Mouse (Mus musculus): ENCODE results near the gene Supv3l1. TPM values are rescaled to one million over a fixed set of nuclear protein-coding genes. Genes with fewer than 3 reads are reported as not detected.
"Not testable (repeated sequence)": the region's sequence is repeated elsewhere in the genome, so short reads cannot be mapped to it uniquely, and the experiment has no call there.

The Supv3l1 gene
- polyA plus RNA-seq, 1 experiment from 2014 or later = 20.9 TPM

DNA sequence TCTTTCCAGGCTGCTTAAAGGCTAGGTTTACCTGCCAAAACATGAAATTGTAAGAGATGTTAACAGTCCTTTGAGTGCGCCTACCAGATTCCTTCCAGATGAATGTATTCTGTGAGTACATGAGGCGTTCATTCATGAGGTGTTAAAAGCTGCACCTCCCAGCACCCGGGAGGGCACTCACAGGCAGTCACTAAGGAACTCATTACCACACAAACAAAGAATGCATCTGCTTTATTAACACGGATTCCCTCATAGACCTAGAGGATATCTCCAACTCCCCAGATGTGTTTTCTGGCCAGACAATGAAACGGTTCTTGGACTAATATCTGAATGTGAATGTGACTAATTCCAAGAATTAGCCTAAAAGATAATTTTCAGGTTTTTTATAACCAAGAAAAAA, 21.6 kb upstream of the Supv3l1 start:
- H3K4me1 ChIP-seq (ENCODE audit: control insufficient read depth, insufficient read depth, low read depth, low read length) = no peaks in the 10 kb centered on the region
- no peak overlapping the region for H3K4me2 ChIP-seq (ENCODE audit: low read length)
- H3K9me3 ChIP-seq (ENCODE audit: control insufficient read depth, low read length) = no peaks in the 10 kb centered on the region
- no peaks in the 10 kb centered on the region for H3K36me3 ChIP-seq (ENCODE audit: control insufficient read depth, insufficient read depth, low read length)
- ATAC-seq = no peak
- H3K27me3 ChIP-seq (replicated peaks; ENCODE audit: control insufficient read depth, insufficient read depth, low read length) = no peaks in the 10 kb centered on the region
- WGBS = 50% methylated on average over 5 of the region's 5 CpGs
- H3K27ac ChIP-seq (ENCODE audit: low read depth, low read length) = no peak overlapping the region
- H3K4me3 ChIP-seq (ENCODE audit: low read length) = no peak overlapping the region
- no peak overlapping the region for H3K9ac ChIP-seq (ENCODE audit: low read depth, low read length)

DNA sequence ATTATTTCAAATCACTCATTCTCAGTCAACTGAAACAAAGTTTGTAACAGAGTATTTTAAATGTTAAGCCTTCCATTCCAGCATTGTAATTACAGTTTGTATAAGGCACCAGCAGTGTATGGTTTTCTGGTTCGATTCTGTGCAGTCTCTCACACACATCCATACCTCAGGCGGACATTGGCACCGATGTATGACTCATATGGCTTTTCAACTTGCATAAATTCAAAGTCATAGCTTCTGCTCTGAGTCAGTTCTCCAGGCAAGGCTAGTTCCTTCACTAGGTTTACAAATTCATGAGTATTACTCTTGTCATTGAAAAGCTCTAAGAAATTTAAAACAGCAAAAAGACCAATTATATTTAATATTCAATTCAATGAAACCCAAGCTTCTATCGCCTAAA, 20.2 kb upstream of the Supv3l1 start:
- no peaks in the 10 kb centered on the region for H3K4me1 ChIP-seq (ENCODE audit: control insufficient read depth, insufficient read depth, low read depth, low read length)
- WGBS = 92% methylated on average over 4 of the region's 4 CpGs
- H3K27me3 ChIP-seq (replicated peaks; ENCODE audit: control insufficient read depth, insufficient read depth, low read length) = no peaks in the 10 kb centered on the region
- no peaks in the 10 kb centered on the region for H3K9me3 ChIP-seq (ENCODE audit: control insufficient read depth, low read length)
- no peak overlapping the region for H3K4me3 ChIP-seq (ENCODE audit: low read length)
- H3K27ac ChIP-seq (ENCODE audit: low read depth, low read length) = no peak overlapping the region
- ATAC-seq = no peak
- no peak overlapping the region for H3K9ac ChIP-seq (ENCODE audit: low read depth, low read length)
- H3K36me3 ChIP-seq (ENCODE audit: control insufficient read depth, insufficient read depth, low read length) = no peaks in the 10 kb centered on the region
- no peak overlapping the region for H3K4me2 ChIP-seq (ENCODE audit: low read length)

DNA sequence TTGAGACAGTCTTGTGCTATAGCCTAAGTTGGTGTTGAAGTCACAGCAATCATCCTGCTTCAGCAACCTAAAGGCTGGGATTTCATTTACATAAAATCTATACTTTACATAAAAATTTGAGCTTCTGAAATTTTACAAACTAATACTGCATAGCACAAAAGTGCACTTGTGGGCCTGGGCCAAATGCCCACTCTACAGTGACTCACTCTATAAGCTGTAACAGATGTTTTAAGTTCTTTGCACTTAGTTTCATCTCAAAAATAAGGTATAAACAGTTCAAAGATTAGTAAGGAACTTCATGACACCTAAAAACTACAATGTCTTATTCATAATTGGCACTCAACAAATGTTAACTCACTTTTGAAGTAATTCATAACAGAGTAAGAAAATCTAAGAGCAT, 11.8 kb upstream of the Supv3l1 start:
- Histone ChIP-seq H3K9me3 (ENCODE audit: control insufficient read depth, low read length) (no peaks in the 10 kb centered on the region), H3K36me3 (ENCODE audit: control insufficient read depth, insufficient read depth, low read length) (peaks cover 23% of the 10 kb centered on the region), H3K9ac (ENCODE audit: low read depth, low read length) (no peak overlapping the region), H3K27me3 (replicated peaks; ENCODE audit: control insufficient read depth, insufficient read depth, low read length) (no peaks in the 10 kb centered on the region), H3K4me3 (ENCODE audit: low read length) (no peak overlapping the region), H3K27ac (ENCODE audit: low read depth, low read length) (no peak overlapping the region), H3K4me2 (ENCODE audit: low read length) (no peak overlapping the region), H3K4me1 (ENCODE audit: control insufficient read depth, insufficient read depth, low read depth, low read length) (no peaks in the 10 kb centered on the region)
- no peak for ATAC-seq

DNA sequence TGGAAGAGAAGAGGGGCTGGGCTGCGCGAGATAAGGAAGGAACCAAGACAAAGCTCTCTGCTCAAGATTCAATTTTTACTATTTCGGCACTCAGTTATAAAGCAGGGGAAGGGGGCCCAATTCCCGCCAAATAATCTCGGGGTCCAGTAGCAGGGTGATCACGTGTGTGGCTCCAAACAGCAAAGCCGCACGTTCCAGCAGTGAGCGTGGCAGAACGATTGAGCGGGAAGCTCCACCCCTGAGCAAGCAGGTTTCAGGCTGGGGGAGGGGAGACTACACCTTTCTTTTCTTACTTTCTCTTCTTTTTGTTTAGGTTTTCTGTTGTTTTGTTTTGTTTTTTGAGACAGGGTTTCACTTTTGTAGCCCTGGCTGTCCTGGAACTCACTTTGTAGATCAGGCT, 2.5 kb upstream of the Supv3l1 start:
- Histone ChIP-seq H3K36me3 (ENCODE audit: control insufficient read depth, insufficient read depth, low read length) (peaks cover 17% of the 10 kb centered on the region), H3K4me1 (ENCODE audit: control insufficient read depth, insufficient read depth, low read depth, low read length) (peaks cover 13% of the 10 kb centered on the region)
- H3K9me3 ChIP-seq (ENCODE audit: control insufficient read depth, low read length); H3K4me2 ChIP-seq (ENCODE audit: low read length); H3K27me3 ChIP-seq (replicated peaks; ENCODE audit: control insufficient read depth, insufficient read depth, low read length); H3K4me3 ChIP-seq (ENCODE audit: low read length); ATAC-seq; H3K9ac ChIP-seq (ENCODE audit: low read depth, low read length); H3K27ac ChIP-seq (ENCODE audit: low read depth, low read length): not testable (repeated sequence)
- 71% methylated on average over 11 of the region's 11 CpGs for WGBS

DNA sequence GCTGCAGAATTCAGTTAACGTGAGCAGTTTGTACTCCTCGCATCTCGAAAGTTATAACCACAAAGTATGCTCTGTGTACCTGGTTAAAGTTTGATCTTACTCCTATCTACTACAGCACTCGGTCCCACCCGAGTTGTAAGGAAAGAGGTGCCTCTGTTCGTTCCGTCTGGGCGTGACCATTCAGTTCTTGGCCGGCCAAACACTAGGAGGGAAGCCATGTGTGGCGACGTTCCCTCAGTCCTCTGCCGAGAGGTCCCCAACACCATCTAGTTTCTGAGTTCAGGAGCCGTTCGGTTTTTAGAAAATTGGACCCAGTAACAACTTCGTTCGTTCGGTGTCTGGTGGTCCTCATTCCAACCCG, 722 bp upstream of the Supv3l1 start:
- WGBS = 33% methylated on average over 18 of the region's 18 CpGs

DNA sequence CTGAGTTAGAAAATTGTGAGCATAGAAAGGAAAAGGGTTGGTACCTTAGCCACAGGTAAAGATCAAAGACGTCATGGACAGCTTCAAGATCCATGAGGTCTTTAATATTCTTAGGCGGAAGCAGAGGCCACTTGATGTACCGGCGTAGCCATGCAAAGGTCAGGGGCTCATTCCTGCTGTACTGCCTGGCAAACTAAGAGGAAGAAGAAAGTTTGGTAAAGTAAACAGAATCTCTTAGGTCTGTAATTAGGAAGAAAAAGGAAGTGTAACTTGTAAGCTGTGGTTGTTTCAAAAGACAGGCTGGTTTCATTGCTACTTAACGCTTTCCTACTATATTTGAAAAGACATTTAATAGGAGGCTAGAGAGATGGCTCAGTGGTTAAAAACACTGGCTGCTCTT, 19.1 kb downstream of the Supv3l1 start:
- Histone ChIP-seq H3K9ac (ENCODE audit: low read depth, low read length) (no peak overlapping the region), H3K27me3 (replicated peaks; ENCODE audit: control insufficient read depth, insufficient read depth, low read length) (no peaks in the 10 kb centered on the region), H3K4me1 (ENCODE audit: control insufficient read depth, insufficient read depth, low read depth, low read length) (no peaks in the 10 kb centered on the region), H3K27ac (ENCODE audit: low read depth, low read length) (no peak overlapping the region), H3K4me3 (ENCODE audit: low read length) (no peak overlapping the region), H3K36me3 (ENCODE audit: control insufficient read depth, insufficient read depth, low read length) (peaks cover 43% of the 10 kb centered on the region), H3K4me2 (ENCODE audit: low read length) (no peak overlapping the region), H3K9me3 (ENCODE audit: control insufficient read depth, low read length) (no peaks in the 10 kb centered on the region)
- no peak for ATAC-seq
- 92% methylated on average over 5 of the region's 5 CpGs for whole genome bisulfite sequencing

More for the DNA sequence above, 722 bp upstream of the Supv3l1 start:
- peak overlapping the region; percentile 78 for H3K4me3 ChIP-seq (ENCODE audit: low read length)
- ATAC-seq = no peak
- H3K36me3 ChIP-seq (ENCODE audit: control insufficient read depth, insufficient read depth, low read length) = peaks cover 9% of the 10 kb centered on the region
- H3K4me2 ChIP-seq (ENCODE audit: low read length) = peak overlapping the region; percentile 58
- peaks cover 13% of the 10 kb centered on the region for H3K4me1 ChIP-seq (ENCODE audit: control insufficient read depth, insufficient read depth, low read depth, low read length)
- no peaks in the 10 kb centered on the region for H3K27me3 ChIP-seq (replicated peaks; ENCODE audit: control insufficient read depth, insufficient read depth, low read length)
- peak overlapping the region; percentile 89 for H3K27ac ChIP-seq (ENCODE audit: low read depth, low read length)
- H3K9me3 ChIP-seq (ENCODE audit: control insufficient read depth, low read length) = no peaks in the 10 kb centered on the region
- peak overlapping the region; percentile 88 for H3K9ac ChIP-seq (ENCODE audit: low read depth, low read length)

DNA sequence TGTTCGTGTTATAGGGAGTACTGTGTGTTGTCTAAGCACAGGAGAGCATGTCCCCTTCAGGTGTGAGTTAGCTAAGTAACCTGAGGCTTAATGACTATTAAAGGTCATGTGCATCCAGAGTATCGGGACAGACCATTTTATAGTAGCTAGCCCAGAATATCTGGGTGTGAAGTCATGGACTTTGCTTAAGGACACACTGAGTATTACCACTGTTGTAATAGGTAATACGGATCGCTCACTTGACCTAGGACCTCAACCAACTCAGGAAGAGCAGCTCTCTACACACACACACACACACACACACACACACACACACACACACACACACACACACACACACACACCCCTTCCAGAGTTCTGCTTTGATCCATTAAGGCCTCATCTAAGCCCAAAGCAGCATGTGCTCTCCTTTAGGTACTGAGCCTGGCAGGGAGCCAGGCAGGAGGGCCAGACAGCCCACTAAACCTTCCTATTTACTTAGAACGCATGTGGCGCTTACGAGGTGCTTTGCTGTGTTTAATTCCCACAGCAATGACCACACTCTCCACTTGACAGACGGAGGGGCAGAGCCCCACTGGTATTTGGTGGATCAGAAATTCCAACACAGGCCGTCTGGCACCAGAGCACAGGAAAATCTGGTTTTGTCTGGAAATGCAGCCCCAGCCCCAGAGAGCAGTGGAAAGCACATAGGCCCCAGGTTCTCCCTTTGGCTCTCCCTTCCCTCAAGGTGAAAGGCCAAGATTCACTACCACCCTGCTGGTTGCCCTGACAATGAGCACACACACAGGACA, 24.3 kb downstream of the Supv3l1 start:
- H3K4me3 ChIP-seq (ENCODE audit: low read length) = no peak overlapping the region

DNA sequence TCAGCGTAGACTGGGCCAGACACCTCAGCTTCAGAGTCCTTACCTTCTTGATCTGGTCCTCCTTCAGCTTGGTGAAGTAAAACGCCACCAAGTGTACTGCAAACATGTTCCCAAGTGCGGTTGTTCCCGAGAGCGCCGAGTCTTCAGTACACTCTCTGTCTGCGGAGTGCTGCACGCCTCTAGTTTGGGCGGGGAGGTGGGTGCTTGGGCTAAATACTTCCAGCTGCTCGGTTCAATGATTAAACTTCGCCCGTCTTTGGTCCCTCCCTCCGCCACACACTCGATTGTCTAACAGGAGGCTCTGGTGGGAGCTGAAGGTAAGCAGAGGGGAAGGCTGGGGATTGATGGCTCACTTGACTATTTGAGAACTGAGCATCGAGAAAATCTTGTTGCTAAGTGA, 27.3 kb downstream of the Supv3l1 start, which contains the start of gene Hkdc1:
Gene Hkdc1, minus strand, starts transcription at position 237 of the 400 bp plus-strand sequence.
- H3K36me3 ChIP-seq (ENCODE audit: control insufficient read depth, insufficient read depth, low read length) = no peaks in the 10 kb centered on the region
- no peak within 1 kb of the TSS for H3K27ac ChIP-seq (ENCODE audit: low read depth, low read length)
- H3K4me3 ChIP-seq (ENCODE audit: low read length) = no peak within 1 kb of the TSS
- H3K27me3 ChIP-seq (replicated peaks; ENCODE audit: control insufficient read depth, insufficient read depth, low read length) = no peaks in the 10 kb centered on the region
- no peak for ATAC-seq
- 36% methylated on average over 15 of the region's 15 CpGs for WGBS
- peaks cover 2% of the 10 kb centered on the region; the same call in 1 of the 2 replicates for H3K4me1 ChIP-seq (ENCODE audit: control insufficient read depth, insufficient read depth, low read depth, low read length)
- H3K4me2 ChIP-seq (ENCODE audit: low read length) = no peak within 1 kb of the TSS
- H3K9ac ChIP-seq (ENCODE audit: low read depth, low read length) = no peak within 1 kb of the TSS
- H3K9me3 ChIP-seq (ENCODE audit: control insufficient read depth, low read length) = no peaks in the 10 kb centered on the region

More for the DNA sequence above, 24.3 kb downstream of the Supv3l1 start:
- WGBS = 56% methylated on average over 9 of the region's 9 CpGs
- ATAC-seq = peak; percentile 28; the same call in 1 of the 2 replicates
- no peaks in the 10 kb centered on the region for H3K9me3 ChIP-seq (ENCODE audit: control insufficient read depth, low read length)
- no peak overlapping the region for H3K4me2 ChIP-seq (ENCODE audit: low read length)
- H3K4me1 ChIP-seq (ENCODE audit: control insufficient read depth, insufficient read depth, low read depth, low read length) = no peaks in the 10 kb centered on the region
- no peak overlapping the region for H3K27ac ChIP-seq (ENCODE audit: low read depth, low read length)
- H3K36me3 ChIP-seq (ENCODE audit: control insufficient read depth, insufficient read depth, low read length) = peaks cover 13% of the 10 kb centered on the region
- no peaks in the 10 kb centered on the region for H3K27me3 ChIP-seq (replicated peaks; ENCODE audit: control insufficient read depth, insufficient read depth, low read length)
- H3K9ac ChIP-seq (ENCODE audit: low read depth, low read length) = no peak overlapping the region

DNA sequence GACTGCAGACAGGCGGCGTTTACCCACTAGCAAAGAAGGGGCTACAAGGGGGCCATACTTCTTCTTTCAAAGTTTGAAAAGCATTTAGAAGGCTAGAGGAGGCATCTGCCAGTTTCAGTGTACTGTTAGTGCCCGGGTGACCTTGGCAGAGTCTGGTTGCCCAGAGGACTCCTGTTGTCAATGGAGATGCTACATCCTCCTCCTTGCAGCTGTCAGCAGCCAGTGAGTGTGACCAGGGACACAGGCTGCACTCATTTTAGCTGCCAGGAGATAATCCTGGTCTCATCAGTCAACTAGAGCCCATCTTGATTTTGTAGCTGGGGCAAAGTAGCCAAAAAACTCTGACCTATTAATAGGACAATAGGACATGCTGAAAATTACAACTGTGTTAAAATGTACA, 28.4 kb downstream of the Supv3l1 start:
- Histone ChIP-seq H3K4me3 (ENCODE audit: low read length) (no peak overlapping the region), H3K9ac (ENCODE audit: low read depth, low read length) (no peak overlapping the region), H3K9me3 (ENCODE audit: control insufficient read depth, low read length) (no peaks in the 10 kb centered on the region), H3K4me1 (ENCODE audit: control insufficient read depth, insufficient read depth, low read depth, low read length) (peaks cover 2% of the 10 kb centered on the region; the same call in 1 of the 2 replicates), H3K27me3 (replicated peaks; ENCODE audit: control insufficient read depth, insufficient read depth, low read length) (no peaks in the 10 kb centered on the region), H3K4me2 (ENCODE audit: low read length) (no peak overlapping the region), H3K36me3 (ENCODE audit: control insufficient read depth, insufficient read depth, low read length) (no peaks in the 10 kb centered on the region), H3K27ac (ENCODE audit: low read depth, low read length) (no peak overlapping the region)
- peak; percentile 43; the same call in 1 of the 2 replicates for ATAC-seq
- WGBS = 70% methylated on average over 3 of the region's 3 CpGs
